Mouse (Mus musculus) embryonic facial prominence, embryonic 11.5 days (tissue): ENCODE measurements at regions not wholly inside any gene's neighbourhood (a gene's known extent, or its start where the extent isn't known, plus 50 kb on each side); places are given as distances from the start of the nearest gene placed in this dataset.
A peak's percentile ranks its signal among the peaks of the same experiment; 100 is the strongest.

Experiments used
- ATAC-seq: fragments of 200-750 bp; cut with Nextera tagmentation; replicated peaks from 2 replicates; pipeline ENCODE4 v1.8.0; 2017; ENCODE audit warnings: low read depth; ENCODE audit not compliant: insufficient number of reproducible peaks, low FRiP score, low TSS enrichment
- DNase-seq: peaks from one replicate; pipeline ENCODE4 v3.0.0-alpha.2; 2015; ENCODE audit warnings: low spot score
- H3K27ac ChIP-seq: fragments of 300-500 bp; sonication (generic); replicated peaks from 2 replicates; pipeline ENCODE4 v1.5.1; 2014; ENCODE audit warnings: mild to moderate bottlenecking, low read depth, low read length, control low read depth
- H3K27me3 ChIP-seq: fragments of 300-500 bp; sonication (generic); 2 replicates; pipeline ENCODE4 v1.6.1; 2014; ENCODE audit warnings: mild to moderate bottlenecking, low read length, moderate library complexity, mixed read lengths; ENCODE audit not compliant: control insufficient read depth, insufficient read depth
- H3K36me3 ChIP-seq: fragments of 300-500 bp; sonication (generic); replicated peaks from 2 replicates; pipeline ENCODE4 v1.6.1; 2014; ENCODE audit warnings: low read depth, mild to moderate bottlenecking, low read length, moderate library complexity, mixed read lengths; ENCODE audit not compliant: control insufficient read depth, insufficient read depth
- H3K4me1 ChIP-seq: fragments of 300-500 bp; sonication (generic); 2 replicates; pipeline ENCODE4 v1.6.1; 2014; ENCODE audit warnings: low read length, mixed read lengths; ENCODE audit not compliant: control insufficient read depth, insufficient read depth
- H3K4me2 ChIP-seq: fragments of 300-500 bp; sonication (generic); 2 replicates; pipeline ENCODE4 v1.6.1; 2014; ENCODE audit warnings: low read depth, mild to moderate bottlenecking, control low read depth, low read length, moderate library complexity
- H3K4me3 ChIP-seq: fragments of 300-500 bp; sonication (generic); 2 replicates; pipeline ENCODE4 v1.5.1; 2014; ENCODE audit warnings: low read depth, low read length, control low read depth
- H3K9ac ChIP-seq: fragments of 300-500 bp; sonication (generic); replicated peaks from 2 replicates; pipeline ENCODE4 v1.6.1; 2014; ENCODE audit warnings: mild to moderate bottlenecking, control low read depth, low read length
- H3K9me3 ChIP-seq: fragments of 300-500 bp; sonication (generic); replicated peaks from 2 replicates; pipeline ENCODE4 v1.6.1; 2016; ENCODE audit warnings: mild to moderate bottlenecking, low read length, inconsistent platforms, mixed read lengths; ENCODE audit not compliant: control insufficient read depth
- WGBS: fragments of 180-500 bp; shearing (Covaris S2); extraction: QIAGEN DNeasy Blood & Tissue Kit; methylation state at CpG from one replicate; pipeline ENCODE4 v1.1.7; 2014; 5-methylcytosine and 5-hydroxymethylcytosine counted together

DNA sequence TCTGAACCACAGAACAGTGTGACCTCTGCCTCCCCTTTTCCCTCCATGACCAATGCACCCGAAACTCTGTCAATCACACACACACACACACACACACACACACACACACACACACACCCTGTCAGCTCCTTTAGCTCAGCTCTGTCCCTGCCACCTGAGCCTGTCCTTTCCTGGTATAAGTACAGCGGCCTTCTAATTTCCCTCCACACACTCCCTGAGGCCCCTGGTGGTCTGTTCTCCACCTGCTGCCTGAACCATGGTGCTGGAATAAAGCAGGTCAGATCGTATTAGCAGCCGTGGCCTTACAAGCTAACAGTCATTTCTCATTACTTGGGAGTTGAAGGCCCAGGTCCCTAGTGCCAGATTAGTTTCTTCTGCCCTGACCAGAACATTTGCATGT is 132.8 kb upstream of the Tle3 start:
- ATAC-seq: no peak; the same call in 1 of the 2 replicates
- H3K27ac ChIP-seq: no peak overlapping the region
- 62% methylated on average over 3 of the region's 4 CpGs for WGBS

DNA sequence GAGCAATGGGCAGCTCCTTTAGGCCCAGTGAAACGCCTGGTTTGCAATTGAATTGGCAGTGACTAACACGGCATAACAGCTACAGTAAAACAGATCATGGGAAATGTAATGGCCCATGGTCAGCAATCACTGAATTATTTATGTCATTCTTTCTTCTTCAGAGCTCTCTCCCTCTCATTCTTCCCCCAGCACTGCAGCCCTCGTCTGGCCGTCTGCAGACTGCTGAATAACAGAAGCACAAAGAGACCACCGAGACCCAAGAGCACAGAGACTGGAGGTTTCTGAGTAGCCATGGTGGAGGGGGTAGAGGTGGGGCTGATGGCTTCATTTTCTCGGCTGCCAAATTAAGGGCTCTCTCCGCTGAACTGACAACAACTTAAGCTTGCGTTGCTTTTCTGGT is 130.7 kb upstream of the Tle3 start:
- H3K9ac ChIP-seq: no peak overlapping the region
- H3K27me3 ChIP-seq: no peaks in the 10 kb centered on the region
- H3K9me3 ChIP-seq: no peaks in the 10 kb centered on the region
- no peak overlapping the region for H3K27ac ChIP-seq
- no peaks in the 10 kb centered on the region for H3K36me3 ChIP-seq
- ATAC-seq (no peak), DNase-seq (no peak)
- H3K4me3 ChIP-seq: no peak overlapping the region
- no peaks in the 10 kb centered on the region for H3K4me1 ChIP-seq
- no peak overlapping the region for H3K4me2 ChIP-seq
- WGBS: 63% methylated on average over 8 of the region's 8 CpGs

More for the DNA sequence above, 132.8 kb upstream of the Tle3 start:
- DNase-seq: no peak
- H3K4me2 ChIP-seq: no peak overlapping the region
- no peak overlapping the region for H3K4me3 ChIP-seq
- no peaks in the 10 kb centered on the region for H3K27me3 ChIP-seq
- no peaks in the 10 kb centered on the region for H3K36me3 ChIP-seq
- no peak overlapping the region for H3K9ac ChIP-seq
- H3K4me1 ChIP-seq: no peaks in the 10 kb centered on the region
- no peaks in the 10 kb centered on the region for H3K9me3 ChIP-seq

DNA sequence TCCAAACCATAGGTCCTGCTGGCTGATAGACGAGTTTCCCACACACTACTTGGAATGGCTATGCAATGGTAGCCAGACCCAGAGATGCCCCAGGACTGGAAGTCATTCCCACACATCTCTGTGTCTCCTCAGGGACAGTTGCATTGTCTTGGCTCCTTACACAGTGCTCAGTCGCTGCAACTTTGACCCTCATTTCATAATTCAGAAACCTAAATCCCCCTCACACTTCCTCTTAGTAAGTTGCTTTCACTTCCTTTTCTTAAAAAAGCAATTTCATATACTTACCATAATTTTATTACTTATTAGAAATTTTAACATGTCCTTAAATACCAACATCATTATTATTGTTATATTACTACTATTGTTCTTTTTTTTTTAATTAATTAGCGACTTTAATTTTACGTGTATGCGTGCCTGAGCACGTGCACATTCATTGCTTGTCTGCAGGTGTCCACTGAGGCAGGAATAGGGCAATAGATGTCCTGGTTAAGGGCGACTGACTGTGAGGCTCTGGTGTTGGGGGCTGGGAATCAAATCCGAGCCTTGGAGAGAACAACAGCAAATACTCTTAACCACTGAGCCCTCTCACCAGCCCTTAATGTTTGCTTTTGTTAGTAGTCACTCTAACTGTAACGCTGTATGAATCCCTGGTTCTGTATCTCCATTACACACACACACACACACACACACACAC is 129.9 kb upstream of the Tle3 start:
- no peaks in the 10 kb centered on the region for H3K9me3 ChIP-seq
- DNase-seq (no peak), ATAC-seq (no peak)
- 75% methylated on average over 9 of the region's 9 CpGs for WGBS
- H3K4me1 ChIP-seq: no peaks in the 10 kb centered on the region
- no peak overlapping the region for H3K9ac ChIP-seq
- H3K36me3 ChIP-seq: no peaks in the 10 kb centered on the region
- H3K4me3 ChIP-seq: no peak overlapping the region
- no peak overlapping the region for H3K4me2 ChIP-seq
- no peaks in the 10 kb centered on the region for H3K27me3 ChIP-seq
- no peak overlapping the region for H3K27ac ChIP-seq

- 72% methylated on average over 6 of the region's 6 CpGs for WGBS
- Histone ChIP-seq H3K27ac (no peak overlapping the region), H3K4me1 (no peaks in the 10 kb centered on the region), H3K4me2 (no peak overlapping the region), H3K27me3 (no peaks in the 10 kb centered on the region), H3K9me3 (no peaks in the 10 kb centered on the region), H3K9ac (no peak overlapping the region), H3K4me3 (no peak overlapping the region), H3K36me3 (no peaks in the 10 kb centered on the region)
- no peak for ATAC-seq
- no peak for DNase-seq
Measured at GRCm38 (mm10) chr9:61243289-61243688, 128.9 kb upstream of the Tle3 start.

DNA sequence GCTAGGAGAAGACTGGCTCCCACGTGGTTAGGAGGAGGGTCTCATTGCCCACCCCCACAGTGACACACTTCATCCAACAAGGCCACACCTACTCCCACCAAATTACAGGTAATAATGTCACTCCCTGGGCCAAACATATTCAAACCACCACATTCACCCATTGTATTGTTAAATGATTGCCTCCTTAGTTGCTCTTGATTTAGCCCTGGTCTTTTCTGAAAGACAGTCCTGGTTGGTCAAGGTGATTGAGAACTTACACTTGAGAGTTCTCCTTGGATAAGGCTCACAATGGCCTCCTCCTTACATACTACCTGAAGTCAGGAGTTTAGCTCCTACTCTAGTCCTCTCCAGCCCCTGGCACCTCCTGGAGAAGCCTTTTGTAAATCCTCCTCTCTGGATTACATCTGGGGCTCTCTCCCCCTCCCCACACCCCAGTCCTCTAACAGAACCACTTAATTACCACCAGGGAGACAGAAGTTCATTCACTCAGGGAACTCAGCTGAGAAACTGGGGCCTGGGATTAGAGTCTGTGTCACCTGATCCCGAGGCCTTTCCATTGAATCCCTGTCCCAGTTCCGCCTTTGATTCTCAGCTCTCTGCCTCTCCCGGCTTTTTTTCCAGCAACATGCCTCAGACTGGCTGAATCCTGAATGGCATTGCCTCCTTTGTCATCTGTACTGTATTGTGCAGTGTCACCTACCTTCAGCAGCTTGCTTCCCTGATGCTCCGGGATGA is 122.3 kb upstream of the Tle3 start:
- H3K4me3 ChIP-seq: no peak overlapping the region
- WGBS: 33% methylated on average over 5 of the region's 5 CpGs
- no peak overlapping the region for H3K4me2 ChIP-seq
- H3K27me3 ChIP-seq: no peaks in the 10 kb centered on the region
- no peaks in the 10 kb centered on the region for H3K4me1 ChIP-seq
- peak; percentile 69 for DNase-seq
- H3K27ac ChIP-seq: no peak overlapping the region
- H3K9ac ChIP-seq: no peak overlapping the region
- H3K9me3 ChIP-seq: no peaks in the 10 kb centered on the region
- no peaks in the 10 kb centered on the region for H3K36me3 ChIP-seq
- 0 out of 2 replicates have a peak, but pooled peaks have one; percentile 9 for ATAC-seq

DNA sequence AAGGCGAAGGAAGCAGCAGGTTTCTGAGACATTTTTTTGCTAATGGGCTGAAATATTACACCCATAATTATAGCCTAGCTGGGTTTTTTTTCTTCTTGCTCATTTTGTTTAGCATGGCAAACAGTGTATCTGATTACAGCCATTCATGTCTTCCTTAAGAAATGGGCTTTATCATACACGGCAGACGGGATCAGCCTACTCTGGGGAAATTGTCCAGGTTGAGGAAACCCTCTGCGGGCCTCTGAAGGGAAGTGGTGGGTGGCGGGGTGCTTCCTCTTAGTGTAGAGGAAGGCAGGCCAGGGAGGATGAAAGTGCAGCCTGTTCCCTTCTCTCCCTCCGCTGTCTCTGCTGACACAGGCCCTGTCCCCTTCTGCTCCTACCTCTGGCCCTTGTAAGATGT is 120.6 kb upstream of the Tle3 start:
- DNase-seq: peak; percentile 52
- Histone ChIP-seq H3K36me3 (no peaks in the 10 kb centered on the region), H3K9ac (no peak overlapping the region), H3K27me3 (no peaks in the 10 kb centered on the region), H3K4me1 (no peaks in the 10 kb centered on the region), H3K27ac (no peak overlapping the region), H3K9me3 (no peaks in the 10 kb centered on the region), H3K4me3 (no peak overlapping the region), H3K4me2 (no peak overlapping the region)
- peak; percentile 59; the same call in 1 of the 2 replicates for ATAC-seq
- WGBS: 37% methylated on average over 6 of the region's 6 CpGs

- WGBS: 86% methylated on average over 3 of the region's 3 CpGs
- H3K27me3 ChIP-seq: no peaks in the 10 kb centered on the region
- ATAC-seq: no peak
Measured at GRCm38 (mm10) chr9:61253761-61254160, 118.4 kb upstream of the Tle3 start.

GRCm38 (mm10) chr9:61257488-61257887 is 114.7 kb upstream of the Tle3 start:
- DNase-seq (no peak), ATAC-seq (no peak)
- Histone ChIP-seq H3K9ac (no peak overlapping the region), H3K4me3 (no peak overlapping the region), H3K4me2 (no peak overlapping the region), H3K27ac (no peak overlapping the region), H3K27me3 (no peaks in the 10 kb centered on the region), H3K9me3 (no peaks in the 10 kb centered on the region), H3K4me1 (peaks cover 5% of the 10 kb centered on the region; the same call in 1 of the 2 replicates), H3K36me3 (no peaks in the 10 kb centered on the region)
- WGBS: 52% methylated on average over 4 of the region's 4 CpGs

More at GRCm38 (mm10) chr9:61253761-61254160, 118.4 kb upstream of the Tle3 start:
- Histone ChIP-seq H3K4me3 (no peak overlapping the region), H3K27ac (no peak overlapping the region), H3K36me3 (no peaks in the 10 kb centered on the region), H3K9me3 (no peaks in the 10 kb centered on the region), H3K9ac (no peak overlapping the region), H3K4me2 (no peak overlapping the region), H3K4me1 (no peaks in the 10 kb centered on the region)
- no peak for DNase-seq
